Mouse (Mus musculus) megakaryocyte, embryonic 14.5 days (primary cell): ENCODE data around the gene Zfp667.

ENCODE experiments used
- FLI1 ChIP-seq: IDR thresholded peaks from 2 replicates; pipeline ENCODE4 v1.6.1; 2012; ENCODE audit warnings: low read length, inconsistent platforms, mixed read lengths
- GATA1 ChIP-seq: IDR thresholded peaks from 3 replicates; pipeline ENCODE4 v1.6.1; 2012; ENCODE audit warnings: mixed read lengths, low read length, inconsistent platforms, borderline replicate concordance

DNA sequence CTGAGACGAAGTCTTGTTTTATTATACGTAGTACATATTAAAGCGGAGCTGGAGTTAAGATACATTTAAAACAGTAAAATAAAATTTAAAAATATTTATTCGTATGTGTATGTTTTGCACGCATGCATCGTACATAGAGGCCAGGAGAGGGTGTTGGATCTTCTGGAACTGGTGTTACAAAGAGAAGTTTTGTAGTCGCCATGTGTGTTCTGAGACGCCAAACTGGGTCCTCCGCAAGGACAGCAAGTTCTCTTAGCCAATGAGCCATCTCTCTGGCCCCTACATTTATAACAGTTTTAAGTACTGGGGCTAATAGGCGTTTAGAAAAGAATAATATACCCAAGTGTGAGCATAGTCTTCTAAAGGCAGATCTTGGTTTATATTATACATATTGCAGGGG is 57.7 kb downstream of the Zfp667 start:
- no peak for TF ChIP-seq GATA1
- no peak for TF ChIP-seq FLI1
